Mouse (Mus musculus) brain, embryonic 14.5 days (tissue): ENCODE results near the gene Brip1.

Source experiments
- CTCF ChIP-seq: fragments of 200-500 bp; IDR thresholded peaks from 2 replicates; pipeline ENCODE4 v1.5.1; 2012; ENCODE audit warnings: inconsistent platforms, mild to moderate bottlenecking, moderate library complexity, borderline replicate concordance; ENCODE audit not compliant: insufficient read depth, insufficient read length; ENCODE audit errors: extremely low read depth
- POLR2A ChIP-seq: fragments of 200-500 bp; IDR thresholded peaks from 2 replicates; pipeline ENCODE4 v1.6.1; 2012; ENCODE audit warnings: mild to moderate bottlenecking, inconsistent platforms, borderline replicate concordance; ENCODE audit not compliant: poor library complexity, insufficient read depth, insufficient read length, severe bottlenecking; ENCODE audit errors: extremely low read depth

- TF ChIP-seq CTCF = no peak
- no peak for TF ChIP-seq POLR2A
Measured at GRCm38 (mm10) chr11:86158950-86159349, 42.0 kb downstream of the Brip1 start.
